Mouse (Mus musculus): ENCODE measurements at regions not wholly inside any gene's neighbourhood (a gene's known extent, or its start where the extent isn't known, plus 50 kb on each side); places are given as distances from the start of the nearest gene placed in this dataset.

- H3K27ac ChIP-seq (ENCODE audit: insufficient read depth, low read depth, low read length, poor library complexity, severe bottlenecking): no peak overlapping the region
- no peak overlapping the region for H3K9ac ChIP-seq (ENCODE audit: insufficient read depth, low read depth, low read length, poor library complexity, severe bottlenecking)
- TF ChIP-seq ZC3H11A (IDR thresholded peaks at IDR 0.05; ENCODE audit: borderline replicate concordance, low read depth, low read length): no peak
- TF ChIP-seq CHD2 (IDR thresholded peaks at IDR 0.05; ENCODE audit: low read depth, low read length): no peak
- TF ChIP-seq ZNF384 (IDR thresholded peaks at IDR 0.05; ENCODE audit: low read depth, low read length): no peak
- no peaks in the 10 kb centered on the region for H3K36me3 ChIP-seq (ENCODE audit: control insufficient read depth, insufficient read depth, low read length, poor library complexity, severe bottlenecking)
- H3K4me3 ChIP-seq (ENCODE audit: insufficient read depth in 1 of 2, low read depth in 1 of 2, low read length in 2 of 2, poor library complexity in 1 of 2, severe bottlenecking in 1 of 2): no peak overlapping the region
- no peaks in the 10 kb centered on the region for H3K9me3 ChIP-seq (ENCODE audit: control insufficient read depth, insufficient read depth, low read depth, low read length)
- in situ Hi-C loops (cut with MboI; ENCODE audit: low sequenced_read_pairs in 2 of 2, unreplicated experiment in 2 of 2): no loop called here
- DNase-seq (ENCODE audit: low read depth, low spot score): no peak
- no peaks in the 10 kb centered on the region for H3K4me1 ChIP-seq (ENCODE audit: control insufficient read depth in 2 of 2, insufficient read depth in 2 of 2, low read length in 2 of 2, poor library complexity in 1 of 2)
Measured at GRCm38 (mm10) chr15:90340089-90340488, 116.0 kb downstream of the Alg10b start.

DNA sequence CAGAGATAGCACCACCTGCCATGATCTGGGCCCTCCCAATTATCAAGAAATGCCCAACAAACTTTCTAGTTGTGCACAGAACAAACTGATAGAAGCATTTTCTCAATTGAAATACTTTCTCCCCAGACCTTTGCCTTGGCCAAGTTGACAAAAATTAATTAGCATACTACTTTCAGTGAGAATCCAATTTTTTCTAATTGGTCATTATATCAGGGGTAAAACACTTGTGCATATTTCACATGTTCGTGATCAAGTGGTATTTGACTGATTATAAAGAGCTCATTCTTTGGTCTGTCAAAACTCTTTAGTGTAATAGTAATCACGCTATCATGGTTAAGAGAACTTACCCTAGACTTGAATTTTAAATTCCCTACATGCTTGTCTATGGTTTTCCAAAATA, 117.2 kb downstream of the Alg10b start:
- TF ChIP-seq CHD2 (IDR thresholded peaks at IDR 0.05; ENCODE audit: low read depth, low read length): no peak
- TF ChIP-seq MAFK (IDR thresholded peaks at IDR 0.05; ENCODE audit: insufficient read depth, low read depth, low read length): no peak
- no peak for TF ChIP-seq HCFC1 (IDR thresholded peaks at IDR 0.05; ENCODE audit: borderline replicate concordance, insufficient read depth, low read length)
- no peak for TF ChIP-seq ZC3H11A (IDR thresholded peaks at IDR 0.05; ENCODE audit: borderline replicate concordance, low read depth, low read length)
- TF ChIP-seq ZNF384 (IDR thresholded peaks at IDR 0.05; ENCODE audit: low read depth, low read length): no peak
- Histone ChIP-seq H3K27ac (ENCODE audit: insufficient read depth, low read depth, low read length, poor library complexity, severe bottlenecking) (no peak overlapping the region), H3K9me3 (ENCODE audit: control insufficient read depth, insufficient read depth, low read depth, low read length) (no peaks in the 10 kb centered on the region), H3K36me3 (ENCODE audit: control insufficient read depth, insufficient read depth, low read length, poor library complexity, severe bottlenecking) (no peaks in the 10 kb centered on the region), H3K4me3 (ENCODE audit: insufficient read depth in 1 of 2, low read depth in 1 of 2, low read length in 2 of 2, poor library complexity in 1 of 2, severe bottlenecking in 1 of 2) (no peak overlapping the region), H3K4me1 (ENCODE audit: control insufficient read depth in 2 of 2, insufficient read depth in 2 of 2, low read length in 2 of 2, poor library complexity in 1 of 2) (no peaks in the 10 kb centered on the region), H3K9ac (ENCODE audit: insufficient read depth, low read depth, low read length, poor library complexity, severe bottlenecking) (no peak overlapping the region)
- in situ Hi-C loops (cut with MboI; ENCODE audit: low sequenced_read_pairs in 2 of 2, unreplicated experiment in 2 of 2): no loop called here
- no peak for DNase-seq (ENCODE audit: low read depth, low spot score)

- in situ Hi-C loops (cut with MboI; ENCODE audit: low sequenced_read_pairs in 2 of 2, unreplicated experiment in 2 of 2): no loop called here
- TF ChIP-seq CHD2 (IDR thresholded peaks at IDR 0.05; ENCODE audit: low read depth, low read length) (no peak), HCFC1 (IDR thresholded peaks at IDR 0.05; ENCODE audit: borderline replicate concordance, insufficient read depth, low read length) (no peak), MAFK (IDR thresholded peaks at IDR 0.05; ENCODE audit: insufficient read depth, low read depth, low read length) (no peak), ZC3H11A (IDR thresholded peaks at IDR 0.05; ENCODE audit: borderline replicate concordance, low read depth, low read length) (no peak), ZNF384 (IDR thresholded peaks at IDR 0.05; ENCODE audit: low read depth, low read length) (no peak)
- no peaks in the 10 kb centered on the region for H3K9me3 ChIP-seq (ENCODE audit: control insufficient read depth, insufficient read depth, low read depth, low read length)
Measured at GRCm38 (mm10) chr15:90343771-90344170, 119.7 kb downstream of the Alg10b start.

DNA sequence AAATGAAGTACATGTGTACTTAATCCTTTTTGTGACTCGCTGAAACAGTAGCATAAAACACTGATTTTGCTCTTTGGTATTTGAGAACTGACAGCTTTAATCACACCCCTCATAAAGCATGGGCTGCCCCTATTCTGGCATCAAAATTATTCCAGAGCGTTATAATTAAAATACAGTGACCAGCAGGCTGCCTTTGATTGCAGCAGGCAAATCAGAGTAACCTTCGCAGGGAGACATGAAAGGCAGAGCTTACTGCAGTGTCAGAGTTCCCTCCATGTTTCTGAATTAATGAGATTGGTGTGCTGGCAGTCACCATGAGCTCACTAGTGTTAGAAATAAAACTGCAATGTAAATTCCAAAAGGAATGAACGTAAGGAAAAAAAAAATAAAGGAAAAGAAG, 120.8 kb downstream of the Alg10b start:
- no peaks in the 10 kb centered on the region for H3K36me3 ChIP-seq (ENCODE audit: control insufficient read depth, insufficient read depth, low read length, poor library complexity, severe bottlenecking)
- H3K4me1 ChIP-seq (ENCODE audit: control insufficient read depth in 2 of 2, insufficient read depth in 2 of 2, low read length in 2 of 2, poor library complexity in 1 of 2): no peaks in the 10 kb centered on the region
- in situ Hi-C loops (cut with MboI; ENCODE audit: low sequenced_read_pairs in 2 of 2, unreplicated experiment in 2 of 2): no loop called here
- TF ChIP-seq MAFK (IDR thresholded peaks at IDR 0.05; ENCODE audit: insufficient read depth, low read depth, low read length): no peak
- no peak for TF ChIP-seq ZNF384 (IDR thresholded peaks at IDR 0.05; ENCODE audit: low read depth, low read length)
- no peak for TF ChIP-seq CHD2 (IDR thresholded peaks at IDR 0.05; ENCODE audit: low read depth, low read length)
- no peak for TF ChIP-seq HCFC1 (IDR thresholded peaks at IDR 0.05; ENCODE audit: borderline replicate concordance, insufficient read depth, low read length)
- no peak for TF ChIP-seq ZC3H11A (IDR thresholded peaks at IDR 0.05; ENCODE audit: borderline replicate concordance, low read depth, low read length)
- H3K9ac ChIP-seq (ENCODE audit: insufficient read depth, low read depth, low read length, poor library complexity, severe bottlenecking): no peak overlapping the region
- no peak overlapping the region for H3K4me3 ChIP-seq (ENCODE audit: insufficient read depth in 1 of 2, low read depth in 1 of 2, low read length in 2 of 2, poor library complexity in 1 of 2, severe bottlenecking in 1 of 2)
- no peaks in the 10 kb centered on the region for H3K9me3 ChIP-seq (ENCODE audit: control insufficient read depth, insufficient read depth, low read depth, low read length)
- no peak overlapping the region for H3K27ac ChIP-seq (ENCODE audit: insufficient read depth, low read depth, low read length, poor library complexity, severe bottlenecking)
- no peak for DNase-seq (ENCODE audit: low read depth, low spot score)

More at GRCm38 (mm10) chr15:90343771-90344170, 119.7 kb downstream of the Alg10b start:
- Histone ChIP-seq H3K4me1 (ENCODE audit: control insufficient read depth in 2 of 2, insufficient read depth in 2 of 2, low read length in 2 of 2, poor library complexity in 1 of 2) (no peaks in the 10 kb centered on the region), H3K36me3 (ENCODE audit: control insufficient read depth, insufficient read depth, low read length, poor library complexity, severe bottlenecking) (no peaks in the 10 kb centered on the region), H3K4me3 (ENCODE audit: insufficient read depth in 1 of 2, low read depth in 1 of 2, low read length in 2 of 2, poor library complexity in 1 of 2, severe bottlenecking in 1 of 2) (no peak overlapping the region), H3K27ac (ENCODE audit: insufficient read depth, low read depth, low read length, poor library complexity, severe bottlenecking) (no peak overlapping the region), H3K9ac (ENCODE audit: insufficient read depth, low read depth, low read length, poor library complexity, severe bottlenecking) (no peak overlapping the region)
- DNase-seq (ENCODE audit: low read depth, low spot score): no peak

GRCm38 (mm10) chr15:90346162-90346561, 122.1 kb downstream of the Alg10b start:
- Histone ChIP-seq H3K4me3 (ENCODE audit: insufficient read depth in 1 of 2, low read depth in 1 of 2, low read length in 2 of 2, poor library complexity in 1 of 2, severe bottlenecking in 1 of 2) (no peak overlapping the region), H3K27ac (ENCODE audit: insufficient read depth, low read depth, low read length, poor library complexity, severe bottlenecking) (no peak overlapping the region), H3K4me1 (ENCODE audit: control insufficient read depth in 2 of 2, insufficient read depth in 2 of 2, low read length in 2 of 2, poor library complexity in 1 of 2) (no peaks in the 10 kb centered on the region), H3K9me3 (ENCODE audit: control insufficient read depth, insufficient read depth, low read depth, low read length) (no peaks in the 10 kb centered on the region), H3K9ac (ENCODE audit: insufficient read depth, low read depth, low read length, poor library complexity, severe bottlenecking) (no peak overlapping the region), H3K36me3 (ENCODE audit: control insufficient read depth, insufficient read depth, low read length, poor library complexity, severe bottlenecking) (no peaks in the 10 kb centered on the region)
- no peak for DNase-seq (ENCODE audit: low read depth, low spot score)
- TF ChIP-seq ZNF384 (IDR thresholded peaks at IDR 0.05; ENCODE audit: low read depth, low read length) (no peak), HCFC1 (IDR thresholded peaks at IDR 0.05; ENCODE audit: borderline replicate concordance, insufficient read depth, low read length) (no peak), MAFK (IDR thresholded peaks at IDR 0.05; ENCODE audit: insufficient read depth, low read depth, low read length) (no peak), CHD2 (IDR thresholded peaks at IDR 0.05; ENCODE audit: low read depth, low read length) (no peak), ZC3H11A (IDR thresholded peaks at IDR 0.05; ENCODE audit: borderline replicate concordance, low read depth, low read length) (no peak)
- in situ Hi-C loops (cut with MboI; ENCODE audit: low sequenced_read_pairs in 2 of 2, unreplicated experiment in 2 of 2): no loop called here
